Mouse (Mus musculus): ENCODE data around the gene Lclat1.

Lclat1 gene

GRCm38 (mm10) chr17:73107158-73108157, at the start of gene Lclat1:
Gene Lclat1, plus strand, starts transcription at chr17:73107985.
- in situ Hi-C loops (cut with MboI, MseI): loop anchor here (5.0 to 10.0 kb wide), 2 partner anchors 190 to 193 kb away; partner anchors contain the start of gene Lbh (in 2 of the 2)

GRCm38 (mm10) chr17:73058319-73058718, 49.5 kb upstream of the Lclat1 start:
- in situ Hi-C loops (cut with MboI, MseI): loop anchor here in 1 of 2 experiments (25.0 kb wide), 1 partner anchor 446 kb away; the partner anchor contains the start of gene Alk

- in situ Hi-C loops (cut with MboI, MseI): loop anchor here in 1 of 2 experiments (25.0 kb wide), 1 partner anchor 448 kb away; the partner anchor contains the start of gene Alk
Observed at GRCm38 (mm10) chr17:73060224-73060896, 47.4 kb upstream of the Lclat1 start.

GRCm38 (mm10) chr17:73060897-73061252, 46.9 kb upstream of the Lclat1 start:
- in situ Hi-C loops (cut with MboI, MseI): loop anchor here in 1 of 2 experiments (25.0 kb wide), 1 partner anchor 449 kb away; the partner anchor contains the start of gene Alk

GRCm38 (mm10) chr17:73062701-73063100, 45.1 kb upstream of the Lclat1 start:
- in situ Hi-C loops (cut with MboI, MseI): loop anchor here in 1 of 2 experiments (25.0 kb wide), 1 partner anchor 450 kb away; the partner anchor contains the start of gene Alk

- in situ Hi-C loops (cut with MboI, MseI): loop anchor here in 1 of 2 experiments (25.0 kb wide), 1 partner anchor 451 kb away; the partner anchor contains the start of gene Alk
Observed at GRCm38 (mm10) chr17:73063299-73063698, 44.5 kb upstream of the Lclat1 start.

- in situ Hi-C loops (cut with MboI, MseI): loop anchor here in 1 of 2 experiments (25.0 kb wide), 1 partner anchor 451 kb away; the partner anchor contains the start of gene Alk
Observed at GRCm38 (mm10) chr17:73063781-73064180, 44.0 kb upstream of the Lclat1 start.

GRCm38 (mm10) chr17:73066387-73067169, 41.2 kb upstream of the Lclat1 start:
- in situ Hi-C loops (cut with MboI, MseI): loop anchor here in 1 of 2 experiments (25.0 kb wide), 1 partner anchor 454 kb away; the partner anchor contains the start of gene Alk

GRCm38 (mm10) chr17:73067423-73067822, 40.4 kb upstream of the Lclat1 start:
- in situ Hi-C loops (cut with MboI, MseI): loop anchor here in 1 of 2 experiments (25.0 kb wide), 1 partner anchor 455 kb away; the partner anchor contains the start of gene Alk

GRCm38 (mm10) chr17:73068321-73068992, 39.3 kb upstream of the Lclat1 start:
- in situ Hi-C loops (cut with MboI, MseI): loop anchor here in 1 of 2 experiments (25.0 kb wide), 1 partner anchor 456 kb away; the partner anchor contains the start of gene Alk

GRCm38 (mm10) chr17:73070466-73070865, 37.3 kb upstream of the Lclat1 start:
- in situ Hi-C loops (cut with MboI, MseI): loop anchor here in 1 of 2 experiments (25.0 kb wide), 1 partner anchor 458 kb away; the partner anchor contains the start of gene Alk

GRCm38 (mm10) chr17:73071725-73072263, 36.0 kb upstream of the Lclat1 start:
- in situ Hi-C loops (cut with MboI, MseI): loop anchor here in 1 of 2 experiments (25.0 kb wide), 1 partner anchor 459 kb away; the partner anchor contains the start of gene Alk

- in situ Hi-C loops (cut with MboI, MseI): loop anchor here in 1 of 2 experiments (25.0 kb wide), 1 partner anchor 460 kb away; the partner anchor contains the start of gene Alk
Observed at GRCm38 (mm10) chr17:73072286-73072685, 35.5 kb upstream of the Lclat1 start.

- in situ Hi-C loops (cut with MboI, MseI): loop anchor here in 1 of 2 experiments (25.0 kb wide), 1 partner anchor 462 kb away; the partner anchor contains the start of gene Alk
Observed at GRCm38 (mm10) chr17:73074631-73075030, 33.2 kb upstream of the Lclat1 start.

- in situ Hi-C loops (cut with MboI, MseI): no loop called here
Observed at GRCm38 (mm10) chr17:73075238-73075890, 32.4 kb upstream of the Lclat1 start.

- in situ Hi-C loops (cut with MboI, MseI): no loop called here
Observed at GRCm38 (mm10) chr17:73077638-73078037, 30.1 kb upstream of the Lclat1 start.

- in situ Hi-C loops (cut with MboI, MseI): no loop called here
Observed at GRCm38 (mm10) chr17:73081360-73082133, 26.2 kb upstream of the Lclat1 start.
